Mouse (Mus musculus) liver, adult 2 months (tissue): ENCODE results near the gene Lrrc46.

Source experiments
- CTCF ChIP-seq: fragments of 200-500 bp; IDR thresholded peaks from 2 replicates; pipeline ENCODE4 v1.5.1; 2011; ENCODE audit warnings: low read depth, low read length, control low read depth
- POLR2A ChIP-seq: fragments of 200-500 bp; IDR thresholded peaks from 2 replicates; pipeline ENCODE4 v1.6.1; 2011; ENCODE audit warnings: low read length, control low read depth; ENCODE audit not compliant: insufficient read depth; ENCODE audit errors: extremely low read depth

DNA sequence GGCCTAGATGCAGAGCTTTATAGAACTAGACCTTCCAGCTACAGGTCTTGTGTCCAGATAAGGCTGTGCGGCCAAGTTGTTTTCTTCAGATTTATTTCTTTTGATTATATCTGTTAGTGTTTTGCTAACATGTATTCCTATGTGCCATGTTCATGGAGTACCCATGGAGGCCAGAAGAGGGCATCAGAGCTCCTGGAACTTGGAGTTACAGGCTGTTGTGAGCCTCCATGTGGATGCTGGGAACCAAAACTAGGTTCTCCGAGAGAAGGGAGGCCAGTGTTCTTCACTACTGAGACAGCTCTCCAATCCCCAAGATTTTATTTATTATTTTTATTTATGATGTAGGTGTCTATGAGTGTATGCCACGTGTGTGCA is 22.7 kb upstream of the Lrrc46 start:
- TF ChIP-seq POLR2A (no peak), CTCF (no peak)
